Mouse (Mus musculus) heart, postnatal 14 days (tissue): Measurements from ENCODE around the gene Lsp1. TPM values are rescaled to one million over a fixed set of nuclear protein-coding genes. Genes with fewer than 3 reads are reported as not detected.
A peak's percentile ranks its signal among the peaks of the same experiment; 100 is the strongest.

Experiments
- DNase-seq, 2 experiments: peaks; one replicate each; pipeline ENCODE4 v3.0.0; 2021 to 2022
- intact Hi-C: fragments of 180-260 bp; cut with DNase I; formaldehyde crosslinking; loops from one replicate; pipeline ENCODE4 v1.15.1; 2025
- long read RNA-seq, 2 experiments: library from polyadenylated mRNA; stranded (forward); transcript quantifications; one replicate each; pipeline ENCODE4 v2.0.0; 2021
- total RNA-seq, 2 experiments: library from RNA; stranded (reverse); gene quantifications; 2 replicates each; pipeline ENCODE4 v1.2.3; 2021

Gene Lsp1
- total RNA-seq: 10 to 100 TPM; 63.5 to 77.2 TPM
- long read RNA-seq, experiment 1, transcript Lsp1-201 (11 exons, 1,695 nt): major isoform, 5 of 51 reads
- long read RNA-seq, experiment 1, transcript Lsp1-202 (11 exons, 1,828 nt): major isoform, 5 of 51 reads
- long read RNA-seq, experiment 1, partial matches to known transcripts: 8 of 51 reads
- long read RNA-seq, experiment 1, other reads (novel, unspliced or antisense): 27 of 51 reads
- long read RNA-seq, experiment 2, transcript Lsp1-202 (11 exons, 1,828 nt): major isoform, 6 of 54 reads
- long read RNA-seq, experiment 2, transcript Lsp1-203 (11 exons, 1,503 nt): minor isoform, 5 of 54 reads
- long read RNA-seq, experiment 2, partial matches to known transcripts: 9 of 54 reads
- long read RNA-seq, experiment 2, other reads (novel, unspliced or antisense): 29 of 54 reads

- intact Hi-C loops: no loop called here
Measured at GRCm38 (mm10) chr7:142460636-142461077, at the start of gene Lsp1. Gene Lsp1, plus strand, starts transcription at chr7:142460809.

GRCm38 (mm10) chr7:142413285-142413684 lies 47.3 kb upstream of the Lsp1 start:
- DNase-seq: no peak

More at GRCm38 (mm10) chr7:142460636-142461077, at the start of gene Lsp1:
- DNase-seq: no peak

GRCm38 (mm10) chr7:142415314-142415713 lies 45.3 kb upstream of the Lsp1 start:
- intact Hi-C loops: no loop called here
- no peak for DNase-seq

More at GRCm38 (mm10) chr7:142413285-142413684, 47.3 kb upstream of the Lsp1 start:
- intact Hi-C loops: no loop called here

GRCm38 (mm10) chr7:142416225-142416624 lies 44.4 kb upstream of the Lsp1 start:
- intact Hi-C loops: no loop called here
- DNase-seq: no peak

GRCm38 (mm10) chr7:142418027-142418426 lies 42.6 kb upstream of the Lsp1 start:
- no peak for DNase-seq
- intact Hi-C loops: no loop called here

- DNase-seq: no peak
- intact Hi-C loops: no loop called here
Measured at GRCm38 (mm10) chr7:142418679-142419078, 41.9 kb upstream of the Lsp1 start.

GRCm38 (mm10) chr7:142419887-142420286 lies 40.7 kb upstream of the Lsp1 start:
- no peak for DNase-seq

GRCm38 (mm10) chr7:142421826-142422225 lies 38.8 kb upstream of the Lsp1 start:
- intact Hi-C loops: no loop called here
- no peak for DNase-seq

More at GRCm38 (mm10) chr7:142419887-142420286, 40.7 kb upstream of the Lsp1 start:
- intact Hi-C loops: no loop called here

GRCm38 (mm10) chr7:142425641-142426213 lies 34.9 kb upstream of the Lsp1 start:
- peak; percentile 51 to 59 for DNase-seq
- intact Hi-C loops: no loop called here

- intact Hi-C loops: no loop called here
- peak; percentile 44 to 53 for DNase-seq
Measured at GRCm38 (mm10) chr7:142428213-142428612, 32.4 kb upstream of the Lsp1 start.

- peak; percentile 43 to 62 for DNase-seq
- intact Hi-C loops: loop anchor here (5.0 kb wide), 1 partner anchor 58 kb away; the partner anchor contains the start of gene Ifitm10
Measured at GRCm38 (mm10) chr7:142430160-142430678, 30.4 kb upstream of the Lsp1 start.

GRCm38 (mm10) chr7:142431106-142431505 lies 29.5 kb upstream of the Lsp1 start:
- intact Hi-C loops: loop anchor here (5.0 kb wide), 1 partner anchor 59 kb away; the partner anchor contains the start of gene Ifitm10
- DNase-seq: no peak

- intact Hi-C loops: loop anchor here (5.0 kb wide), 1 partner anchor 61 kb away; the partner anchor contains the start of gene Ifitm10
- DNase-seq: no peak
Measured at GRCm38 (mm10) chr7:142433623-142434022, 27.0 kb upstream of the Lsp1 start.

- intact Hi-C loops: loop anchor here (5.0 kb wide), 1 partner anchor 62 kb away; the partner anchor contains the start of gene Ifitm10
Measured at GRCm38 (mm10) chr7:142434137-142434865, 26.3 kb upstream of the Lsp1 start, which contains the start of gene Syt8. Gene Syt8, plus strand, starts transcription at chr7:142434850.

GRCm38 (mm10) chr7:142435524-142435923 lies 25.1 kb upstream of the Lsp1 start:
- peak; percentile 66 to 86 for DNase-seq
- intact Hi-C loops: loop anchor here (1.0 to 5.0 kb wide), 2 partner anchors 101 to 118 kb away; no protein-coding TSS in a partner anchor

More at GRCm38 (mm10) chr7:142434137-142434865, 26.3 kb upstream of the Lsp1 start, which contains the start of gene Syt8:
- no peak for DNase-seq

- no peak for DNase-seq
- intact Hi-C loops: loop anchor here (5.0 kb wide), 1 partner anchor 120 kb away; no protein-coding TSS in a partner anchor
Measured at GRCm38 (mm10) chr7:142437324-142437723, 23.3 kb upstream of the Lsp1 start.

- intact Hi-C loops: loop anchor here (1.0 to 5.0 kb wide), 5 partner anchors 57 to 232 kb away; no protein-coding TSS in a partner anchor
- no peak for DNase-seq
Measured at GRCm38 (mm10) chr7:142439966-142440365, 20.6 kb upstream of the Lsp1 start.

- intact Hi-C loops: loop anchor here (1.0 to 5.0 kb wide), 4 partner anchors 57 to 232 kb away; no protein-coding TSS in a partner anchor
- DNase-seq: peak; percentile 59 to 79
Measured at GRCm38 (mm10) chr7:142440657-142441114, 19.9 kb upstream of the Lsp1 start.

GRCm38 (mm10) chr7:142441585-142441984 lies 19.0 kb upstream of the Lsp1 start, which contains the start of gene Tnni2:
Gene Tnni2, plus strand, starts transcription at chr7:142441808.
- DNase-seq: no peak
- intact Hi-C loops: loop anchor here (2.0 to 5.0 kb wide), 3 partner anchors 96 to 231 kb away; no protein-coding TSS in a partner anchor
